Mouse (Mus musculus) small intestine, adult 2 months (tissue): ENCODE data around the gene Ralgps2.

Experiments
- CTCF ChIP-seq: fragments of 200-500 bp; IDR thresholded peaks from 2 replicates; pipeline ENCODE4 v1.5.1; 2012; ENCODE audit warnings: low read depth, mild to moderate bottlenecking, control low read depth, inconsistent platforms, low read length, moderate library complexity, mixed read lengths; ENCODE audit not compliant: insufficient replicate concordance, insufficient read length; ENCODE audit errors: extremely low read depth
- POLR2A ChIP-seq: fragments of 200-500 bp; IDR thresholded peaks from 2 replicates; pipeline ENCODE4 v1.6.1; 2012; ENCODE audit warnings: low read depth, mild to moderate bottlenecking, control low read depth, inconsistent platforms, low read length, moderate library complexity

GRCm38 (mm10) chr1:156764584-156764983, 174.8 kb downstream of the Ralgps2 start:
- TF ChIP-seq CTCF (no peak), POLR2A (no peak)
